Mouse (Mus musculus) testis, adult 2 months (tissue): ENCODE results near the gene Slc2a8.
"Not testable (repeated sequence)": the region's sequence is repeated elsewhere in the genome, so short reads cannot be mapped to it uniquely, and the experiment has no call there.

Experiments used
- CTCF ChIP-seq: fragments of 200-500 bp; IDR thresholded peaks from 2 replicates; pipeline ENCODE4 v1.5.1; 2012; ENCODE audit warnings: low read depth, mild to moderate bottlenecking, inconsistent platforms, low read length, moderate library complexity; ENCODE audit not compliant: control insufficient read depth, insufficient read depth, insufficient replicate concordance
- POLR2A ChIP-seq: fragments of 200-500 bp; IDR thresholded peaks from 2 replicates; pipeline ENCODE4 v1.6.1; 2012; ENCODE audit warnings: low read depth, mild to moderate bottlenecking, inconsistent platforms, low read length, moderate library complexity; ENCODE audit not compliant: control insufficient read depth

GRCm38 (mm10) chr2:33009055-33009454, 27.2 kb upstream of the Slc2a8 start:
- not testable (repeated sequence) for TF ChIP-seq CTCF, POLR2A
